Mouse (Mus musculus) spleen, adult 2 months (tissue): ENCODE results near the gene Pelo. TPM values are rescaled to one million over a fixed set of nuclear protein-coding genes. Genes with fewer than 3 reads are reported as not detected.

Experiments
- DNase-seq, 2 experiments: peaks; one replicate each; pipeline versions ENCODE4 v3.0.0 to v3.0.0-alpha.2; 2012 to 2021; ENCODE audit warnings: low spot score in 2 of 2, low read depth in 1 of 2
- H3K27ac ChIP-seq: fragments of 200-500 bp; 2 replicates; pipeline ENCODE4 v1.5.1; 2012; ENCODE audit warnings: low read length, inconsistent platforms; ENCODE audit not compliant: insufficient read depth
- H3K27me3 ChIP-seq: fragments of 200-500 bp; 2 replicates; pipeline ENCODE4 v1.6.1; 2012; ENCODE audit warnings: mild to moderate bottlenecking, moderate library complexity, low read length, inconsistent platforms; ENCODE audit not compliant: control insufficient read depth, insufficient read depth
- H3K36me3 ChIP-seq: fragments of 200-500 bp; 2 replicates; pipeline ENCODE4 v1.6.1; 2012; ENCODE audit warnings: mild to moderate bottlenecking, low read length, inconsistent platforms; ENCODE audit not compliant: control insufficient read depth, insufficient read depth
- H3K4me1 ChIP-seq: fragments of 200-500 bp; 2 replicates; pipeline ENCODE4 v1.6.1; 2011; ENCODE audit warnings: inconsistent platforms; ENCODE audit not compliant: control insufficient read depth, insufficient read depth, insufficient read length
- H3K4me3 ChIP-seq: fragments of 200-500 bp; 2 replicates; pipeline ENCODE4 v1.5.1; 2011; ENCODE audit warnings: mild to moderate bottlenecking, inconsistent platforms; ENCODE audit not compliant: insufficient read depth, insufficient read length; ENCODE audit errors: extremely low read depth
- CTCF ChIP-seq: fragments of 200-500 bp; IDR thresholded peaks from 2 replicates; pipeline ENCODE4 v1.5.1; 2011; ENCODE audit warnings: mild to moderate bottlenecking, inconsistent platforms; ENCODE audit not compliant: insufficient read depth, insufficient read length, insufficient replicate concordance; ENCODE audit errors: extremely low read depth
- POLR2A ChIP-seq: fragments of 200-500 bp; IDR thresholded peaks from 2 replicates; pipeline ENCODE4 v1.6.1; 2011; ENCODE audit warnings: low read depth, low read length, inconsistent platforms
- whole genome bisulfite sequencing: fragments of 180-500 bp; shearing (Covaris S2); methylation state at CpG from one replicate; pipeline ENCODE4 v1.1.7; 2018; 5-methylcytosine and 5-hydroxymethylcytosine counted together
- polyA plus RNA-seq: library from polyadenylated mRNA; depleted of rRNA; stranded (reverse); fragments of >200 nt; gene quantifications from 2 replicates; pipeline ENCODE4 v1.2.3, GENCODE M21; 2012; rRNA removed

Gene Pelo
- polyA plus RNA-seq, 1 experiment = 17.3 TPM

DNA sequence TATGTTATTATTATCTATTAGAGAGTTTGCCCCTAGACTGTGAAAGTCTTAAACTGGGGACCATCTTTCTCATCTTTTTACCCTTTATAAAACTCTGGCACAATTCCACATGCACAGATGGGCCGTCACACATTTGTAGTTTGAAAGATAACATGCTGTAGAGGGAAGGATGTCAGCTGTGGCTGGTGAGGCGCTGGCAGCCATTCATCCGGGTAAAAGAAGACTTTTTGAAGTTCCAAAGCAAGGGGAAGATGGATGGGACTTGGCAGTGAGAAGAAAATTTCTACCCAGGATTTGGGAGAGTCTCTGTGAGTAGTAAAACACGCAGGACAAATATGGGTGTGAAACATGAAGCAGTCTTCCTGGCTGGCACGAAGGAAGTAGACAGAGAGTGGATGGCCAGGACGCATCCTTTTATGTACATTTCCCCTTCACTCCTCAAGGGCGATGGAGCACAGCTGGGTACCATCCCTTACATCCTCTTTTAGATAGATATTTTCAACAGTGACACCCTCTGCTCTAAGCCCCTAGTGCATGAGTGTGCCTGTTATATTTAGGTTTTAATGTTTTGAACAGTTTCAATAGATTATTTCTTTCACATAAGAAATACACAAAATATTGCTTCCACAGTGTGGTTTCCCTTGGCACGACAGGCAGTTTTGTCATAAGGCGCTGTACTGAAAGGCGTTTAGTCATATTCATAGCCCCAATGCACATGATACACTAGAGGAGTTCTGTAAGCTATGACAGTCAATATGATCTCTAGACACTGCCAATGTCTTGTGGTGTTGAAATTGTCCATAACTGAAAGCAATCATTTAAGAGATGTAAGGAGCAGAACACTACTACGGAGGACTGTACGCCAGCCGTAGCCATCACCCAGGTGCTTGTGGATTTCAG is 39.1 kb downstream of the Pelo start:
- TF ChIP-seq POLR2A (no peak), CTCF (no peak)
- H3K27ac ChIP-seq = no peak overlapping the region
- H3K36me3 ChIP-seq = no peaks in the 10 kb centered on the region
- WGBS = 78% methylated on average over 13 of the region's 13 CpGs
- no peak overlapping the region for H3K4me3 ChIP-seq
- no peaks in the 10 kb centered on the region for H3K27me3 ChIP-seq
- no peak for DNase-seq
- no peaks in the 10 kb centered on the region for H3K4me1 ChIP-seq

- Histone ChIP-seq H3K27ac (no peak overlapping the region), H3K27me3 (no peaks in the 10 kb centered on the region), H3K4me1 (no peaks in the 10 kb centered on the region), H3K36me3 (no peaks in the 10 kb centered on the region), H3K4me3 (no peak overlapping the region)
- TF ChIP-seq POLR2A (no peak), CTCF (no peak)
- DNase-seq = no peak
- WGBS = 26% methylated on average over 2 of the region's 2 CpGs
Measured at GRCm38 (mm10) chr13:115042652-115043051, 47.3 kb downstream of the Pelo start.

Other genes with a start within 250 kb of the Pelo start
- 0.73 and 0.96 TPM in 2 replicates for gene Itga2, start 158.1 kb downstream of the Pelo start, polyA plus RNA-seq
- gene Gm49395, start 11.7 kb upstream of the Pelo start, polyA plus RNA-seq = 3.4 and 4.5 TPM in 2 replicates
- 4.5 and 5.1 TPM in 2 replicates for gene Itga1, start 11.8 kb upstream of the Pelo start, polyA plus RNA-seq